Mouse (Mus musculus) adrenal gland, postnatal 10 days (tissue): ENCODE measurements around the gene Slc7a6os. TPM values are rescaled to one million over a fixed set of nuclear protein-coding genes. Genes with fewer than 3 reads are reported as not detected.

Experiments used
- DNase-seq: peaks from one replicate; pipeline ENCODE4 v3.0.0; 2021; ENCODE audit warnings: mixed read lengths
- total RNA-seq, 2 experiments: library from RNA; stranded (reverse); gene quantifications; 2 replicates each; pipeline ENCODE4 v1.2.3; 2021

Slc7a6os gene
- total RNA-seq, 2 experiments from 2014 or later: 21.9 to 26.4 TPM

- DNase-seq: no peak
These were observed 33.1 kb downstream of the Slc7a6os start for GRCm38 (mm10) chr8:106177594-106177993.

- no peak for DNase-seq
These were observed 33.8 kb downstream of the Slc7a6os start for GRCm38 (mm10) chr8:106176891-106177290.

GRCm38 (mm10) chr8:106173566-106173965, 37.2 kb downstream of the Slc7a6os start:
- no peak for DNase-seq

- DNase-seq: no peak
These were observed 40.7 kb downstream of the Slc7a6os start for GRCm38 (mm10) chr8:106169934-106170480.

- DNase-seq: peak; percentile 54
These were observed 41.5 kb downstream of the Slc7a6os start for GRCm38 (mm10) chr8:106169017-106169933.

GRCm38 (mm10) chr8:106168356-106169016, 42.2 kb downstream of the Slc7a6os start, which contains the start of gene Slc7a6:
Gene Slc7a6 (plus strand): TSS chr8:106168857.
- peak; percentile 91 for DNase-seq

- DNase-seq: peak; percentile 83
These were observed 45.3 kb downstream of the Slc7a6os start for GRCm38 (mm10) chr8:106165460-106165859.

GRCm38 (mm10) chr8:106163251-106163650, 47.5 kb downstream of the Slc7a6os start:
- peak; percentile 51 for DNase-seq

- no peak for DNase-seq
These were observed 50.9 kb downstream of the Slc7a6os start for GRCm38 (mm10) chr8:106159876-106160275.

- no peak for DNase-seq
These were observed 52.4 kb downstream of the Slc7a6os start for GRCm38 (mm10) chr8:106158381-106158780.

- no peak for DNase-seq
These were observed 53.3 kb downstream of the Slc7a6os start for GRCm38 (mm10) chr8:106157419-106157818.

GRCm38 (mm10) chr8:106152876-106153275, 57.9 kb downstream of the Slc7a6os start:
- no peak for DNase-seq

- DNase-seq: no peak
These were observed 59.7 kb downstream of the Slc7a6os start for GRCm38 (mm10) chr8:106151041-106151440.

Other genes starting within 250 kb of the Slc7a6os start
- gene Slc12a4, start 244.8 kb downstream of the Slc7a6os start, total RNA-seq: 10 to 100 TPM; 30.5 to 33.7 TPM
- not detected for gene Dpep3, start 231.5 kb downstream of the Slc7a6os start, total RNA-seq
- 10 to 100 TPM; 13.5 to 15.2 TPM for gene Dus2, start 219.6 kb downstream of the Slc7a6os start, total RNA-seq
- gene Dpep2nb, start 205.0 kb downstream of the Slc7a6os start, total RNA-seq: not detected
- gene Ddx28, start 199.1 kb downstream of the Slc7a6os start, total RNA-seq: 10 to 100 TPM; 13.1 to 16.2 TPM
- 10 to 100 TPM; 39.1 to 47.7 TPM for gene Nfatc3, start 152.1 kb downstream of the Slc7a6os start, total RNA-seq
- 10 to 100 TPM; 14.8 to 15.4 TPM for gene Esrp2, start 74.0 kb downstream of the Slc7a6os start, total RNA-seq
- gene Pla2g15, start 60.5 kb downstream of the Slc7a6os start, total RNA-seq: 10 to 100 TPM; 17.6 to 21.4 TPM
- gene Slc7a6, start 42.1 kb downstream of the Slc7a6os start, total RNA-seq: 10 to 100 TPM; 28.2 to 28.7 TPM
- 10 to 100 TPM; 24.1 to 31.3 TPM for gene Prmt7, start within 50 bp of the Slc7a6os start, total RNA-seq
- 10 to 100 TPM in 1 of 2 experiments, 1 to 10 TPM in 1; 9.9 to 12.6 TPM for gene Smpd3, start 127.1 kb upstream of the Slc7a6os start, total RNA-seq
- 1 to 10 TPM; 5.9 to 9.1 TPM for gene Zfp90, start 204.4 kb upstream of the Slc7a6os start, total RNA-seq